Mouse (Mus musculus) brain, embryonic 14.5 days (tissue): ENCODE data around the gene Hip1.

Source experiments
- CTCF ChIP-seq: fragments of 200-500 bp; IDR thresholded peaks from 2 replicates; pipeline ENCODE4 v1.5.1; 2012; ENCODE audit warnings: inconsistent platforms, mild to moderate bottlenecking, moderate library complexity, borderline replicate concordance; ENCODE audit not compliant: insufficient read depth, insufficient read length; ENCODE audit errors: extremely low read depth
- POLR2A ChIP-seq: fragments of 200-500 bp; IDR thresholded peaks from 2 replicates; pipeline ENCODE4 v1.6.1; 2012; ENCODE audit warnings: mild to moderate bottlenecking, inconsistent platforms, borderline replicate concordance; ENCODE audit not compliant: poor library complexity, insufficient read depth, insufficient read length, severe bottlenecking; ENCODE audit errors: extremely low read depth

GRCm38 (mm10) chr5:135362572-135362971 lies 182.3 kb downstream of the Hip1 start:
- TF ChIP-seq POLR2A (no peak), CTCF (no peak)
